Mouse (Mus musculus) frontal cortex, postnatal 14 days (tissue): ENCODE data around the gene Rnd3.

ENCODE experiments used
- DNase-seq, 2 experiments: peaks; one replicate each; pipeline ENCODE4 v3.0.0; 2022; ENCODE audit warnings: low spot score in 2 of 2

Gene Rnd3

GRCm38 (mm10) chr2:51128090-51128489 is 20.8 kb downstream of the Rnd3 start:
- no peak for DNase-seq

GRCm38 (mm10) chr2:51110271-51110670 is 38.6 kb downstream of the Rnd3 start:
- DNase-seq: no peak

GRCm38 (mm10) chr2:51108631-51109030 is 40.3 kb downstream of the Rnd3 start:
- no peak for DNase-seq

GRCm38 (mm10) chr2:51101187-51101586 is 47.7 kb downstream of the Rnd3 start:
- no peak for DNase-seq

- DNase-seq: peak in 1 of 2 experiments; percentile 4
These were observed 48.9 kb downstream of the Rnd3 start for GRCm38 (mm10) chr2:51099987-51100386.

GRCm38 (mm10) chr2:51099240-51099639 is 49.7 kb downstream of the Rnd3 start:
- no peak for DNase-seq

- DNase-seq: no peak
These were observed 58.2 kb downstream of the Rnd3 start for GRCm38 (mm10) chr2:51090688-51091087.

- no peak for DNase-seq
These were observed 58.9 kb downstream of the Rnd3 start for GRCm38 (mm10) chr2:51090049-51090448.

- DNase-seq: no peak
These were observed 59.9 kb downstream of the Rnd3 start for GRCm38 (mm10) chr2:51088843-51089573.

- no peak for DNase-seq
These were observed 60.8 kb downstream of the Rnd3 start for GRCm38 (mm10) chr2:51088123-51088453.

GRCm38 (mm10) chr2:51087307-51088122 is 61.4 kb downstream of the Rnd3 start:
- DNase-seq: no peak

- no peak for DNase-seq
These were observed 63.8 kb downstream of the Rnd3 start for GRCm38 (mm10) chr2:51085155-51085554.

- DNase-seq: peak in 1 of 2 experiments; percentile 14
These were observed 66.1 kb downstream of the Rnd3 start for GRCm38 (mm10) chr2:51082714-51083351.
